17 mouse cellular contexts compared by ENCODE assay signal in genomic region chr1:88784866-88785620, GRCm38 (mm10).
DNase-seq lines count a peak whose midpoint lies in the region; ATAC-seq and TF ChIP-seq lines count a peak whose summit lies in the region.
"Had no signal": no experiment of that assay in that cellular context is flagged by ENCODE, and none has a peak within 500 bp of the region (broad histone marks: within the 10 kb centered on the region; RNA-seq: fewer than 3 reads in every experiment).

No protein-coding gene starts in this region.

- H3K27me3 ChIP-seq in intestine, embryonic 15.5 days (replicated peaks) = no peaks in the 10 kb centered on the region
- H3K27me3 ChIP-seq in intestine, postnatal 0 days (replicated peaks; ENCODE audit: control insufficient read depth, insufficient read depth, low read length) = no peaks in the 10 kb centered on the region
- H3K27me3 ChIP-seq: embryonic facial prominence, embryonic 13.5 days; embryonic facial prominence, embryonic 15.5 days; forebrain, embryonic 13.5 days; forebrain, embryonic 15.5 days had no signal

- peak; percentile 36; the same call in 1 of the 2 replicates for ATAC-seq in common myeloid progenitor, adult 5-6 weeks (replicated peaks; ENCODE audit: low read depth, poor library complexity, severe bottlenecking)
- ATAC-seq in intestine, embryonic 15.5 days = peak; percentile 81
- peak; percentile 19; the same call in 1 of the 2 replicates for ATAC-seq in intestine, postnatal 0 days
- ATAC-seq: forebrain, embryonic 13.5 days; forebrain, embryonic 15.5 days; forebrain, postnatal 0 days had no signal

- H3K9ac ChIP-seq in intestine, embryonic 15.5 days = no peak overlapping the region
- no peak overlapping the region for H3K9ac ChIP-seq in intestine, postnatal 0 days (ENCODE audit: low read depth, low read length)
- H3K9ac ChIP-seq: embryonic facial prominence, embryonic 13.5 days; embryonic facial prominence, embryonic 15.5 days; forebrain, embryonic 13.5 days; forebrain, embryonic 15.5 days; forebrain, postnatal 0 days had no signal

- no peak for TF ChIP-seq CTCF in intestine, postnatal 0 days (IDR thresholded peaks at IDR 0.05; ENCODE audit: low read depth)

- no peaks in the 10 kb centered on the region for H3K4me1 ChIP-seq in intestine, embryonic 15.5 days (replicated peaks)
- H3K4me1 ChIP-seq in intestine, postnatal 0 days (replicated peaks; ENCODE audit: control insufficient read depth, insufficient read depth, low read length) = no peaks in the 10 kb centered on the region
- H3K4me1 ChIP-seq: embryonic facial prominence, embryonic 13.5 days; embryonic facial prominence, embryonic 15.5 days; forebrain, embryonic 13.5 days had no signal

- no peaks in the 10 kb centered on the region for H3K36me3 ChIP-seq in intestine, embryonic 15.5 days
- no peaks in the 10 kb centered on the region for H3K36me3 ChIP-seq in intestine, postnatal 0 days (ENCODE audit: control insufficient read depth, insufficient read depth)
- H3K36me3 ChIP-seq: embryonic facial prominence, embryonic 13.5 days; embryonic facial prominence, embryonic 15.5 days; forebrain, embryonic 15.5 days had no signal

- no peak overlapping the region for H3K4me3 ChIP-seq in intestine, embryonic 15.5 days (replicated peaks)
- H3K4me3 ChIP-seq in intestine, postnatal 0 days (ENCODE audit: low read depth, low read length) = no peak overlapping the region
- H3K4me3 ChIP-seq: embryonic facial prominence, embryonic 13.5 days; embryonic facial prominence, embryonic 15.5 days; erythroblast, embryonic 14.5 days; forebrain, embryonic 13.5 days; forebrain, embryonic 15.5 days had no signal

- no peak for DNase-seq in liver
- no peak for DNase-seq in layer of hippocampus, adult 9-11 months
- DNase-seq: cerebellum, adult 11-12 months; cerebellum, adult 2 months; cerebellum, adult 9-10 months; cerebellum, postnatal 10 days; cerebellum, postnatal 25 days; embryo, embryonic 11 days; forebrain, postnatal 0 days had no signal

- H3K27ac ChIP-seq in intestine, embryonic 15.5 days = no peak overlapping the region
- no peak overlapping the region for H3K27ac ChIP-seq in intestine, postnatal 0 days (ENCODE audit: low read depth, low read length)
- H3K27ac ChIP-seq: embryonic facial prominence, embryonic 13.5 days; embryonic facial prominence, embryonic 15.5 days; forebrain, embryonic 13.5 days; forebrain, embryonic 15.5 days had no signal

- no peaks in the 10 kb centered on the region for H3K9me3 ChIP-seq in intestine, embryonic 15.5 days
- H3K9me3 ChIP-seq in intestine, postnatal 0 days (ENCODE audit: control insufficient read depth) = peaks cover 4% of the 10 kb centered on the region; the same call in 1 of the 2 replicates
- H3K9me3 ChIP-seq: embryonic facial prominence, embryonic 13.5 days; embryonic facial prominence, embryonic 15.5 days; forebrain, embryonic 15.5 days had no signal

- no peak overlapping the region for H3K4me2 ChIP-seq in intestine, embryonic 15.5 days (replicated peaks)
- no peak overlapping the region for H3K4me2 ChIP-seq in intestine, postnatal 0 days (replicated peaks; ENCODE audit: low read depth)
- H3K4me2 ChIP-seq: embryonic facial prominence, embryonic 13.5 days; embryonic facial prominence, embryonic 15.5 days; forebrain, embryonic 13.5 days; forebrain, embryonic 15.5 days had no signal

- WGBS in intestine, embryonic 15.5 days = 51% methylated on average over 4 of the region's 5 CpGs
- 32% methylated on average over 4 of the region's 5 CpGs for WGBS in intestine, postnatal 0 days

Comparison
In these comparisons a context has a peak if more than half of its experiments do, and no peak if none do; other contexts are left out.
1. ATAC-seq: peak in every context shown above with its lines; median percentile 81 in intestine, embryonic 15.5 days; 36 in common myeloid progenitor, adult 5-6 weeks; 19 in intestine, postnatal 0 days.